Mouse (Mus musculus) testis, adult 2 months (tissue): Measurements from ENCODE around the gene Atg9b. TPM values are rescaled to one million over a fixed set of nuclear protein-coding genes. Genes with fewer than 3 reads are reported as not detected.
A peak's percentile ranks its signal among the peaks of the same experiment; 100 is the strongest.

ENCODE experiments used
- H3K27ac ChIP-seq: fragments of 200-500 bp; 2 replicates; pipeline ENCODE4 v1.5.1; 2012; ENCODE audit warnings: low read depth, low read length; ENCODE audit not compliant: control insufficient read depth, insufficient read depth
- H3K27me3 ChIP-seq: fragments of 200-500 bp; 2 replicates; pipeline ENCODE4 v1.6.1; 2012; ENCODE audit warnings: mild to moderate bottlenecking, low read length, moderate library complexity; ENCODE audit not compliant: control insufficient read depth, insufficient read depth
- H3K36me3 ChIP-seq: fragments of 200-500 bp; 2 replicates; pipeline ENCODE4 v1.6.1; 2012; ENCODE audit warnings: mild to moderate bottlenecking, low read length; ENCODE audit not compliant: control insufficient read depth, insufficient read depth
- H3K4me1 ChIP-seq: fragments of 200-500 bp; 2 replicates; pipeline ENCODE4 v1.6.1; 2012; ENCODE audit warnings: low read length; ENCODE audit not compliant: control insufficient read depth, insufficient read depth
- H3K4me3 ChIP-seq: fragments of 200-500 bp; 2 replicates; pipeline ENCODE4 v1.5.1; 2012; ENCODE audit warnings: low read depth, mild to moderate bottlenecking, low read length, moderate library complexity, mixed read lengths; ENCODE audit not compliant: control insufficient read depth
- CTCF ChIP-seq: fragments of 200-500 bp; IDR thresholded peaks from 2 replicates; pipeline ENCODE4 v1.5.1; 2012; ENCODE audit warnings: low read depth, mild to moderate bottlenecking, inconsistent platforms, low read length, moderate library complexity; ENCODE audit not compliant: control insufficient read depth, insufficient read depth, insufficient replicate concordance
- POLR2A ChIP-seq: fragments of 200-500 bp; IDR thresholded peaks from 2 replicates; pipeline ENCODE4 v1.6.1; 2012; ENCODE audit warnings: low read depth, mild to moderate bottlenecking, inconsistent platforms, low read length, moderate library complexity; ENCODE audit not compliant: control insufficient read depth
- polyA plus RNA-seq: library from polyadenylated mRNA; depleted of rRNA; stranded (reverse); fragments of >200 nt; gene quantifications from 2 replicates; pipeline ENCODE4 v1.2.3, GENCODE M21; 2012

Atg9b gene
- polyA plus RNA-seq, 1 experiment, result 1.3 TPM

DNA sequence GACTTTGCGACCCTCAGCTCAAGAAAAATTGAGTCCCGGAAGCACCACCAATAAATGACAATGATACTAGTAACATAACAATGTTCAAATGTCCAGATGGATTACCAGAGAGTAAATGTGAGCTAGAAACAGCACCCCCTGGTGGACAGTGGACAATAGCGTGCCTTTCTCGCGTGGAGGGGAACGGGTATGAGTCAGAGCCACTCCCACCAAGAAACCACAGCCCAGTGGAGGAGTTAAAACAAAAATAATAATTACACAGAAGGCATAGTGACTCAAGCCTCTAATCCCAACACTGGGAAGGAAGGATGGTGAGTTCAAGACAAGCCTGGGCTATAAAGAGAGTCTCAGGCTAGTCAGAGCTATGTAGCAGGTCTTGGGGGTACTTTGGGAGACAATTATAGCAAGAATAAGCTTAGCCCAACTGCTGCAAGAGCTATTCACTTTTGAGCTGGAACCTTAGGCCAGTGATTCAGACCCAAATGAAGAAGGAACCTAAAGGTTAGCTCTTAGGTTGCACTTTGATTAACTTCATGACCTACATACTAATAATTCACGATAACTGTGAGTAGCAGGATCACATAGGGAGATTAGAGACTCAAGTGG, 1.6 kb upstream of the Atg9b start, which contains the start of gene Abcb8:
Gene Abcb8, plus strand, starts transcription at position 272 of the 606 bp plus-strand sequence.
- Histone ChIP-seq H3K27ac (peak within 1 kb of the TSS; percentile 99), H3K4me1 (peaks cover 12% of the 10 kb centered on the region), H3K4me3 (peak within 1 kb of the TSS; percentile 97), H3K36me3 (no peaks in the 10 kb centered on the region), H3K27me3 (no peaks in the 10 kb centered on the region)
- TF ChIP-seq CTCF (peak; percentile 92), POLR2A (no peak)

DNA sequence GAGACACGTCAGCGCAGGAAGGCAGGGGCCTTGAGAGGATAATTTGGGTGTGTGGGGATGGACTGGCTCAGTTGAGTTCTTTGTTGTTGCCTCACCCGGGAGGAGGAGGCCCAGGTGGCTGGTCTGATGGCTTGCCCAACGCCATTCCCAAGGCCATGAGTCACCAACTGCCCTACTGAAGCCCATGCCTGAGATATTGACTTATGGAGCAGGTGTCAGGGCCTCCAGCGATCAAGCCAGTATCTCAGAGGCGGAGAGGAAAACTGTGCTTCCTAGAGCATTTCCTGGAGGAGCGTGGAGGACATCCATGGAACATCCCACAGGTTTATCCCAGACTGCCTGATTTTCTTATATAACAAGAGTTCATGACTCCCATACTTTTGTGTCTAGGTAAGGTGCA, 781 bp upstream of the Atg9b start:
- H3K27ac ChIP-seq, result no peak overlapping the region
- TF ChIP-seq POLR2A, result no peak
- 0 out of 2 replicates have a peak, but pooled peaks have one; percentile 6 for TF ChIP-seq CTCF
- H3K36me3 ChIP-seq, result no peaks in the 10 kb centered on the region
- H3K4me1 ChIP-seq, result peaks cover 19% of the 10 kb centered on the region
- no peak overlapping the region for H3K4me3 ChIP-seq
- no peaks in the 10 kb centered on the region for H3K27me3 ChIP-seq

DNA sequence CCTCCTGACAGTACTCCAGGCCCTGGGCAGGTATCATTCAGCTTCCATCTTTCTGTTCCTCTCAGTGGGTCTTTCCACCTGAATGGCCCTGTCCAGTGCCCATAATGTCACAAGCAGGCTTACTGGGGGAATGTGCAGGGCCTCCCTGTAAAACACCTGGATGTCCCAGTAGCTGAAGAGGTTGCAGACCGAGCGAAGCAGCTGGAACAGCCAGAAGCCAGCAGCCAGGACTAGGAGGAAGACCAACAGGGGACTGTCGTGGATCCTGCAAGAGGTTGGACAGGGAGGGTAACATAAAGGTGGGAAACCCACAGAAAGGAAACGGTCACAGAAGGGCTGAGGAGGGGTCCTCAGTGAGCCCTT, 2.3 kb downstream of the Atg9b start:
- Histone ChIP-seq H3K27ac (no peak overlapping the region), H3K27me3 (no peaks in the 10 kb centered on the region), H3K4me1 (peaks cover 28% of the 10 kb centered on the region), H3K4me3 (no peak overlapping the region), H3K36me3 (no peaks in the 10 kb centered on the region)
- TF ChIP-seq CTCF (no peak), POLR2A (no peak)

DNA sequence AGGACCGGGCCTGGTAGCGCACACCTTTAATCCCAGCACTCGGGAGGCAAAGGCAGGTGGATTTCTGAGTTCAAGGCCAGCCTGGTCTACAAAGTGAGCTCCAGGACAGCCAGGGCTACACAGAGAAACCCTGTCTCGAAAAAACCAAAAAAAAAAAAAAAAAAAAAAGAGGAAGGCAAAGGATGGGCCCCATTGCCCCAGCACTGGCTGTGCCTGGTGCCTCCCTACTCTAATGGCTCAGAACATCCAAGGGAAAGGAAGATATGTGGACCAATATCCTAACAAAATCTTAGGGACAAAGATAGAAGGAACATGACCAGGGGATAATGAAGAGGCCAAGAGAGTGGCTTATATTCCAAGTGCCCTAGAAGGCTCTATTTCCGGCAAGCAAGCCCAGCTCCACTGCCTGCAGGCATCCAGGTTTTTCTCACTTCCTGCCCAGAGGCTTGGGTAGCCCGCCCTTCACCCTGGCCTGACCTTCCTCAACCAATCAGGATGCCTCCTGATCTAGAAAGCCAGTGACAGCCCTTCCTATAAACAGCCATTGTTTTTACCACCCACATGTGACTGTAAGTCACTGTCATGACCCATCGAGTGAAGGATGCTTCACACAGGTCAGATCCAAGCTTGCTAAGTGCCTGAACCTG, 2.8 kb downstream of the Atg9b start:
- H3K27ac ChIP-seq, result no peak overlapping the region
- H3K27me3 ChIP-seq, result no peaks in the 10 kb centered on the region
- H3K4me3 ChIP-seq, result no peak overlapping the region
- H3K4me1 ChIP-seq, result peaks cover 27% of the 10 kb centered on the region
- H3K36me3 ChIP-seq, result no peaks in the 10 kb centered on the region
- no peak for TF ChIP-seq POLR2A
- no peak for TF ChIP-seq CTCF

DNA sequence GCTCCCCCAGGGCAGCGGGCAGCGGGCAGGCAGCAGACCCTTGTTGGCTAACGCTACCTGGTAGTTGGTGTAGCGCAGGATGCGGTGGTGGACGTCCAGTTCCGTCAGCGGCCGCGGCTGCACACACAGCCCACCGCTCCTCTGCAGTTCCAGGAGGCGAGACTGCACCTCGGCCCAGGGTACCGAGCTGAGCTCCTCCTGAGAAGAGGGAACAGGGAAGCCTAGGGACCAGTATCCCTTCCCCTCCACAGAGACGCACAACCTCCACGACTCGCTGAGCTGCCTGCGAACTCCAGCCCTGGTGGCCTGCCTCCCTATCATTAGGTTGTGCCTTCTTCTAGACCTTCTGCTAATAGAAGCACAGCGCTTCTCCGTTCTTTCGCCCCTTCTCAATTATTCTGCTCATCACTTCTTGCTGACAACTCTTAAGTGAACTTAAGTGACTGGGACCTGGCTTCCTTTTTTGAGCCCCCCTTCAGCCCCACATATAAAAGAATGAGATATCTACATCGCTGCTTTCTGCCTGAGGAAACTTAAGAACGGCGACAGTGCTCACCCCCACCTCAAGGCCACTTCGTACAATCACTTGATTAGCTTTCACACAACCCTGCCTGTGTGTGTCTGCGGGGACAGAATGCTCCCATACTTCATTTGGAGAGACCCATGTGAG, 3.6 kb downstream of the Atg9b start:
- Histone ChIP-seq H3K36me3 (no peaks in the 10 kb centered on the region), H3K27ac (no peak overlapping the region), H3K4me1 (peaks cover 20% of the 10 kb centered on the region), H3K27me3 (no peaks in the 10 kb centered on the region), H3K4me3 (peak overlapping the region; percentile 59)
- TF ChIP-seq POLR2A, result no peak
- TF ChIP-seq CTCF, result no peak

DNA sequence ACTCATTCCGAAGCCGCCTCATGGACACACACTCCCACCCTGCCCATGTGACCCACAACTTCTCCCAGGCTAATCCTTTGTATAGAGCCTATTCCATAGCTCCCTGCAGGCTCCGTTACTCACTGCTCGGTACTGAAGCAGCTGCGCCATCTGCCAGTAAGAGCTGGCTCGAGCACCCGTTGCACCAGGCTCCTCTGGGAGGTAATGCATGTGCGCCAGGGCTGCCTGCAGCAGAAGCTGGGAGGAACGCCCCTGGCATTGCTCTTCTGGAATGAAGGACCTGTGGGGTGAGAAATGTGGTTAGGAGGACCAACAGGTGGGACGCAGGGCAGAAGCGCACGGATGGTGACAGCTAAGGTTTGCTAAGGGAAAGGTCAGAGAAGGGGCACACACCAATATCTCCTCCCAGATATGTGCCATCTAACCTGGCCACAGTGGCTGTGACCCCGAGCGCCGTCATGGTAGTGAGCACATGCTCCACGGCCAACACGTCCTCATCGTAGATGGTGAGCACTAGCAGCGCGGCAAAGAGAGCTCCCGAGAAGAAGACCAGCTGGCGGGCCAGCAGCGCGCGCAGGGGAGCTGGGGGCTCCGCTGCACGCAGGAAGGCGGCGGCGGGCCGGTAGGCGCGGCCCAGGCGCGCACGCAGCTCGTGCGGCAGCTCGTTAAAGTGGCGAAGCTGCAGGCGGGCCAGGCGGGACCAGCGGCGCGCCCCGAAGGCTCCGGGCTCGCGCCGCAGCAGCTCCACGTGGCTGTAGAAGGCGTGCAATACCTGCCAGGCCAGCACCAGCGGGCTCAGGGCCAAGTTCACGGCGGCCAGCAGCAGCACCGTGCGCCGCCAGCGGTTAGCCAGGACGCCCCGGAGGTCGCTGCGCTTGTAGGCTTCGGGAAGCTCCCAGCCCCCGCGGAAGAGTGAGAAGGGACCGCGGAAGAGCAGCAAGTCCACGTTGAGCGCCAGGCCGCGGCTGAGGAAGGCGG, 4.4 kb downstream of the Atg9b start:
- Histone ChIP-seq H3K4me3 (peak overlapping the region; percentile 59), H3K36me3 (no peaks in the 10 kb centered on the region), H3K27ac (no peak overlapping the region), H3K4me1 (peaks cover 25% of the 10 kb centered on the region), H3K27me3 (no peaks in the 10 kb centered on the region)
- TF ChIP-seq CTCF (no peak), POLR2A (no peak)
